Mouse (Mus musculus) stomach, postnatal 0 days (tissue): Measurements from ENCODE around the gene Sult2b1. TPM values are rescaled to one million over a fixed set of nuclear protein-coding genes. Genes with fewer than 3 reads are reported as not detected.

ENCODE experiments used
- ATAC-seq: fragments of 200-750 bp; cut with Nextera tagmentation; 2 replicates; pipeline ENCODE4 v1.8.0; 2017; ENCODE audit not compliant: low FRiP score, low TSS enrichment
- DNase-seq: peaks from one replicate; pipeline ENCODE4 v3.0.0-alpha.2; 2016; ENCODE audit warnings: low spot score
- H3K27ac ChIP-seq: fragments of 300-500 bp; sonication (generic); replicated peaks from 2 replicates; pipeline ENCODE4 v1.5.1; 2014; ENCODE audit warnings: mild to moderate bottlenecking, control low read depth
- H3K27me3 ChIP-seq: fragments of 300-500 bp; sonication (generic); 2 replicates; pipeline ENCODE4 v1.6.1; 2014; ENCODE audit warnings: low read length; ENCODE audit not compliant: control insufficient read depth, insufficient read depth
- H3K36me3 ChIP-seq: fragments of 300-500 bp; sonication (generic); 2 replicates; pipeline ENCODE4 v1.6.1; 2014; ENCODE audit warnings: low read length, mixed read lengths; ENCODE audit not compliant: control insufficient read depth, insufficient read depth
- H3K4me1 ChIP-seq: fragments of 300-500 bp; sonication (generic); replicated peaks from 2 replicates; pipeline ENCODE4 v1.6.1; 2014; ENCODE audit warnings: antibody characterized with exemption; ENCODE audit not compliant: control insufficient read depth, insufficient read depth
- H3K4me2 ChIP-seq: fragments of 300-500 bp; sonication (generic); replicated peaks from 2 replicates; pipeline ENCODE4 v1.6.1; 2014; ENCODE audit warnings: low read depth, mild to moderate bottlenecking, control low read depth, moderate library complexity
- H3K4me3 ChIP-seq: fragments of 300-500 bp; sonication (generic); 2 replicates; pipeline ENCODE4 v1.5.1; 2014; ENCODE audit warnings: low read depth, low read length, control low read depth
- H3K9ac ChIP-seq: fragments of 300-500 bp; sonication (generic); 2 replicates; pipeline ENCODE4 v1.6.1; 2014; ENCODE audit warnings: mild to moderate bottlenecking, low read length, control low read depth, mixed read lengths
- H3K9me3 ChIP-seq: fragments of 300-500 bp; sonication (generic); 2 replicates; pipeline ENCODE4 v1.6.1; 2016; ENCODE audit warnings: low read length; ENCODE audit not compliant: control insufficient read depth
- CTCF ChIP-seq: IDR thresholded peaks from 2 replicates; pipeline ENCODE4 v1.5.1; 2016; ENCODE audit warnings: antibody characterized with exemption, low read depth, mild to moderate bottlenecking, moderate library complexity
- EP300 ChIP-seq: optimal IDR thresholded peaks from 2 replicates; pipeline ENCODE3; 2016; ENCODE audit warnings: antibody characterized with exemption
- WGBS: fragments of 180-500 bp; shearing (Covaris S2); extraction: QIAGEN DNeasy Blood & Tissue Kit; methylation state at CpG from one replicate; pipeline ENCODE4 v1.1.7; 2014; 5-methylcytosine and 5-hydroxymethylcytosine counted together
- polyA plus RNA-seq: library from polyadenylated mRNA; unstranded; fragments of >200 nt; fragmentation: Nextera tagmentation; extraction: Ambion mirVana; gene quantifications from 2 replicates; pipeline ENCODE4 v1.2.1, GENCODE M21; 2015

Sult2b1 gene
- 83.2 and 87.1 TPM in 2 replicates for polyA plus RNA-seq

- Histone ChIP-seq H3K4me2 (peak within 1 kb of the TSS; percentile 93), H3K9me3 (no peaks in the 10 kb centered on the region), H3K4me1 (peaks cover 6% of the 10 kb centered on the region; the same call in 1 of the 2 replicates), H3K4me3 (peak within 1 kb of the TSS; percentile 55), H3K36me3 (no peaks in the 10 kb centered on the region), H3K9ac (peak within 1 kb of the TSS; percentile 61), H3K27ac (no peak within 1 kb of the TSS), H3K27me3 (no peaks in the 10 kb centered on the region; the same call in 1 of the 2 replicates)
- WGBS = 18% methylated on average over 20 of the region's 20 CpGs
- peak; percentile 52 for DNase-seq
- TF ChIP-seq EP300 (no peak), CTCF (no peak)
- ATAC-seq = peak; percentile 8; the same call in 1 of the 2 replicates
These were observed at the start of gene Sult2b1 for GRCm38 (mm10) chr7:45784524-45785372. TSS of gene Sult2b1 (minus strand) at chr7:45784669.

- H3K27me3 ChIP-seq = peaks cover 9% of the 10 kb centered on the region
- H3K27ac ChIP-seq = no peak overlapping the region
These were observed 49.5 kb upstream of the Sult2b1 start for GRCm38 (mm10) chr7:45833924-45834323.

DNA sequence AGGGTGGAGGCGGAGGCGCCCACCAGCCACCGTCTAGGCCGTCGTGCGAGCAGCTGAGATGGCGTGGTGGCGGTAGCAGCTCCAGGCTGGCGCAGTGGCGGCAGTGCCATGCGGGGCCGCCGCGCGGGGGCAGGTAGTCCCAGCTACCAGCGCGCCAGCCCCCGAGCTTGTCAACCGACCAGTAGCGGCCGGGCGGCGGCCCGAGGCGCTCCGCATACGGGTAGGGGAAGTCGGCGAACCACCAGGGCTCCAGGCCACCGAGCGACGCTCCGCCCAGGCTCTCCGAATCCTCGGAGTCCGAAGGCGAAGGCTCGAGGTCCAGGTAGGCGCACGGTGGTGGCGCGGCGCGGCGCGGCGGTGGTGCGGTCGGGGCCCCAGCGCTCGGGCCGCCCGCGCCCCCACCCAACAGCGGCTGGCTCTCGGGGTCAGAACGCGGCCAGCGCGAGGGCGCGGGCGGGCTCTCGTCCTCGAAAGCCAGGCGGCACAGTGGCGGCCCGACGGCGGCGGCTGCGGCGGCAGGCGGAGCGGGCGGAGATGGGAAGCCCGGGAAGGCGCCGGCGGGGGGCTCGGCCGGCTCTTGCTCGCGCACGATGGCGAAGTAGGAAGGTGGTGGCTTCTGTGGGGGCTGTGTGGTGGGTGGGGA, 48.8 kb upstream of the Sult2b1 start:
- H3K27ac ChIP-seq = no peak overlapping the region
- H3K36me3 ChIP-seq = no peaks in the 10 kb centered on the region
- peak overlapping the region; percentile 55 for H3K4me2 ChIP-seq
- peaks cover 5% of the 10 kb centered on the region for H3K4me1 ChIP-seq
- no peak for TF ChIP-seq EP300
- no peak for TF ChIP-seq CTCF
- no peaks in the 10 kb centered on the region for H3K9me3 ChIP-seq
- peak overlapping the region; percentile 44 for H3K4me3 ChIP-seq
- H3K9ac ChIP-seq = peak overlapping the region; percentile 32
- under 1% methylated on average over 46 of the region's 86 CpGs for WGBS
- peaks cover 9% of the 10 kb centered on the region for H3K27me3 ChIP-seq
- DNase-seq = peak; percentile 48
- peak; percentile 17; the same call in 1 of the 2 replicates for ATAC-seq

More at GRCm38 (mm10) chr7:45833924-45834323, 49.5 kb upstream of the Sult2b1 start:
- TF ChIP-seq EP300 (no peak), CTCF (no peak)
- peak overlapping the region; percentile 55 for H3K4me2 ChIP-seq
- ATAC-seq (no peak), DNase-seq (no peak)
- peak overlapping the region; percentile 32 for H3K9ac ChIP-seq
- 6% methylated on average over 20 of the region's 31 CpGs for WGBS
- peaks cover 5% of the 10 kb centered on the region for H3K4me1 ChIP-seq
- no peaks in the 10 kb centered on the region for H3K9me3 ChIP-seq
- no peaks in the 10 kb centered on the region for H3K36me3 ChIP-seq
- H3K4me3 ChIP-seq = peak overlapping the region; percentile 44

DNA sequence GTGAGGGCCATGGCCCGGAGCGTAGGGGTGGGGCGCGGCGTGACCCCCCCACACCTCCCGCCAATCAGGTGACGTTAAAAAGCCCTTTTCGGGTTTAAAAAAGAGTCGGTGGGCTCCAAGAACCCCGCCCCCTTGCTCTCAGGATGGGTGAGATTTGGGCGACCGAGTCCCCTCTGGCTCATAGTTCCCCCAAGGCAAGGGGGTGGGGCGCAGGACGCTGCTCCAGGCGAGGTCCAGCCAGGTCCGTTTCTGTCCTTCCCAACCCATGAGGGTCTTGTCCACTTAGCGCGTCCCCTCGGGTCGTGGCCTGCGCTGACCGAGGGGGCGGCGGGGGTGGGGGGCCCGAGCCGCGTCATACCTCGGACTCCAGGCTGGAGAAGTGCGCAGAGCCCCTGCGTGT, 48.0 kb upstream of the Sult2b1 start:
- peak overlapping the region; percentile 44 for H3K4me3 ChIP-seq
- TF ChIP-seq CTCF (no peak), EP300 (no peak)
- 9% methylated on average over 29 of the region's 30 CpGs for WGBS
- H3K4me2 ChIP-seq = peak overlapping the region; percentile 55
- peaks cover 4% of the 10 kb centered on the region; the same call in 1 of the 2 replicates for H3K36me3 ChIP-seq
- no peak overlapping the region for H3K27ac ChIP-seq
- H3K9me3 ChIP-seq = no peaks in the 10 kb centered on the region
- H3K4me1 ChIP-seq = peaks cover 5% of the 10 kb centered on the region
- DNase-seq = peak; percentile 23
- ATAC-seq = no peak
- H3K9ac ChIP-seq = no peak overlapping the region
- peaks cover 9% of the 10 kb centered on the region for H3K27me3 ChIP-seq

DNA sequence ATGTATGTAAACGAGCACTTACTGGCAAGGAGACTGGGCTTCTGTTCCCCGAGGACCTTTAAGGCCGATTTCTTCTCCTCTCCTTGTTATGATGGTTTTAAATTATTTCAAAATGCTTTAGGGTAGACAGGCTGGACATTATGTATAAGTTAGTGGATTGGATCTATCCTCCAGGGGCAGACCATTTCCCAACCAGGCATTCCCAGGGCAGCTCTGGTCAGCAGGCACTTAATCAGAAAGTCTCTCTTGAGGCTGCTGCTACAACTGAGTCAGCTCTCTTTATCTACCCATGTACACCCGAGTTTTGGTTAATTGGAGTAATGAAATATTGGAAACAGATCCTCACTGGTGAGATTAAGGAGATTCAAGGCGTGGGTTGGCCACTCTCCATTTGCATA, 46.7 kb upstream of the Sult2b1 start:
- Histone ChIP-seq H3K9ac (no peak overlapping the region), H3K9me3 (no peaks in the 10 kb centered on the region), H3K36me3 (peaks cover 16% of the 10 kb centered on the region; the same call in 1 of the 2 replicates), H3K4me2 (peak overlapping the region; percentile 83; the same call in 1 of the 2 replicates), H3K4me3 (peak overlapping the region; percentile 85), H3K27ac (no peak overlapping the region), H3K4me1 (peaks cover 5% of the 10 kb centered on the region), H3K27me3 (peaks cover 9% of the 10 kb centered on the region)
- WGBS = 17% methylated on average over 5 of the region's 5 CpGs
- ATAC-seq = no peak
- TF ChIP-seq EP300 (no peak), CTCF (no peak)
- no peak for DNase-seq
